Mouse (Mus musculus): ENCODE data around the gene Otp. TPM values are rescaled to one million over a fixed set of nuclear protein-coding genes. Genes with fewer than 3 reads are reported as not detected.

Otp gene
- polyA plus RNA-seq, 1 experiment = 0.10 TPM

GRCm38 (mm10) chr13:94873111-94874038 lies 2.0 kb upstream of the Otp start:
- DNase-seq (ENCODE audit: extremely low spot score in 1 of 2, low spot score in 1 of 2) = no peak

GRCm38 (mm10) chr13:94874039-94874425 lies 1.4 kb upstream of the Otp start:
- no peak for DNase-seq (ENCODE audit: extremely low spot score in 1 of 2, low spot score in 1 of 2)

GRCm38 (mm10) chr13:94874656-94875395 lies 576 bp upstream of the Otp start:
- no peak for DNase-seq (ENCODE audit: extremely low spot score in 1 of 2, low spot score in 1 of 2)

- DNase-seq (ENCODE audit: extremely low spot score in 1 of 2, low spot score in 1 of 2) = no peak
Observed at GRCm38 (mm10) chr13:94876286-94877210, 1.1 kb downstream of the Otp start.

GRCm38 (mm10) chr13:94877211-94877590 lies 1.8 kb downstream of the Otp start:
- DNase-seq (ENCODE audit: extremely low spot score in 1 of 2, low spot score in 1 of 2) = no peak

GRCm38 (mm10) chr13:94877991-94878745 lies 2.8 kb downstream of the Otp start:
- no peak for DNase-seq (ENCODE audit: extremely low spot score in 1 of 2, low spot score in 1 of 2)

- DNase-seq (ENCODE audit: extremely low spot score in 1 of 2, low spot score in 1 of 2) = no peak
Observed at GRCm38 (mm10) chr13:94881201-94881600, 5.8 kb downstream of the Otp start.

- DNase-seq (ENCODE audit: extremely low spot score in 1 of 2, low spot score in 1 of 2) = no peak
Observed at GRCm38 (mm10) chr13:94882221-94882620, 6.8 kb downstream of the Otp start.

- no peak for DNase-seq (ENCODE audit: extremely low spot score in 1 of 2, low spot score in 1 of 2)
Observed at GRCm38 (mm10) chr13:94882711-94883145, 7.3 kb downstream of the Otp start.

GRCm38 (mm10) chr13:94883163-94883965 lies 8.0 kb downstream of the Otp start:
- DNase-seq (ENCODE audit: extremely low spot score in 1 of 2, low spot score in 1 of 2) = no peak

- DNase-seq (ENCODE audit: extremely low spot score in 1 of 2, low spot score in 1 of 2) = no peak
Observed at GRCm38 (mm10) chr13:94883966-94884960, 8.9 kb downstream of the Otp start.

GRCm38 (mm10) chr13:94885291-94886235 lies 10.2 kb downstream of the Otp start:
- no peak for DNase-seq (ENCODE audit: extremely low spot score in 1 of 2, low spot score in 1 of 2)

- DNase-seq (ENCODE audit: extremely low spot score in 1 of 2, low spot score in 1 of 2) = no peak
Observed at GRCm38 (mm10) chr13:94907841-94908240, 32.4 kb downstream of the Otp start.

GRCm38 (mm10) chr13:94912961-94913360 lies 37.6 kb downstream of the Otp start:
- DNase-seq (ENCODE audit: extremely low spot score in 1 of 2, low spot score in 1 of 2) = no peak

GRCm38 (mm10) chr13:94915654-94916053 lies 40.3 kb downstream of the Otp start:
- no peak for DNase-seq (ENCODE audit: extremely low spot score in 1 of 2, low spot score in 1 of 2)

- DNase-seq (ENCODE audit: extremely low spot score in 1 of 2, low spot score in 1 of 2) = no peak
Observed at GRCm38 (mm10) chr13:94928086-94928485, 52.7 kb downstream of the Otp start.
